In the genomic region with DNA sequence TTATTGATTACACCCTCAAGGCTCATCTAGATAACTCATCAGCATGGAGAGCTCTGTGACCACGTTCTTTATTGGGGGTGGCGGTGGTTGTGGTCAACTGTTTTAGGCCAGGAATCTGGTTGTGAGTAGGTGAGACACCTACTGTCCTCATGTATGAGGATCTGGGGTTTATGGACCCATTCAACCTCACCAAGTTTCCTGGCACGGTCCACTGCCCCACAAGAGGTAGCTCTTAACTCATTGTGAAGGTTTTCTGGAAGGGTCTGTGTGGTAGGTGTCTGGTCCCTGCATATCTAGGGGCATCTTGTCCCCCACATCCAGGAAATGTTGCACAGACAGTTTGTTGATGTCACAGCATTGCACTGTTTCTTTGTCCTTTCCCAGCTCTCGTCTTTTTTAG, we compare ENCODE assay signal across 19 mouse cellular contexts. TPM values are rescaled to one million over a fixed set of nuclear protein-coding genes. Genes with fewer than 3 reads are reported as not detected.
DNase-seq lines count a peak whose midpoint lies in the region.
"Had no signal": no experiment of that assay in that cellular context is flagged by ENCODE, and none has a peak within 500 bp of the region (broad histone marks: within the 10 kb centered on the region; RNA-seq: fewer than 3 reads in every experiment).

No protein-coding gene starts in this region.

- no peak overlapping the region for H3K4me3 ChIP-seq in heart, embryonic 10.5 days

- no peaks in the 10 kb centered on the region for H3K27me3 ChIP-seq in heart, embryonic 10.5 days (ENCODE audit: insufficient read depth, poor library complexity, severe bottlenecking)
- H3K27me3 ChIP-seq: CH12.LX, Patski had no signal

- DNase-seq in heart, adult 11 months = peak; percentile 55
- no peak for DNase-seq in heart, postnatal 36 days
- DNase-seq in heart, embryonic 10.5 days (ENCODE audit: low spot score) = peak; percentile 54
- DNase-seq in heart, adult 8-10 months (ENCODE audit: low spot score) = no peak
- DNase-seq: adrenal gland, adult 2 months; adrenal gland, adult 8-10 months; adrenal gland, postnatal 10 days; adrenal gland, postnatal 14 days; adrenal gland, postnatal 25 days; adrenal gland, postnatal 36 days; B cell, adult 2 months; cerebellum, adult 11 months; cerebellum, adult 11-12 months; cerebellum, adult 18-20 months had no signal

- intact Hi-C loops in heart, postnatal 36 days (cut with DNase I) = no loop called here

- no peak overlapping the region for H3K27ac ChIP-seq in heart, embryonic 10.5 days

- WGBS in heart, embryonic 10.5 days = 82% methylated on average over 4 of the region's 4 CpGs

- H3K36me3 ChIP-seq in heart, embryonic 10.5 days = no peaks in the 10 kb centered on the region
- H3K36me3 ChIP-seq: G1E had no signal

- no peaks in the 10 kb centered on the region for H3K9me3 ChIP-seq in heart, embryonic 10.5 days

- no peaks in the 10 kb centered on the region for H3K4me1 ChIP-seq in heart, embryonic 10.5 days

RNA-seq across cellular contexts. Expression of gene Dnah5, which starts 58.7 kb away (rescaled TPM):
- under 1 TPM in 1 of 2 experiments, not detected in 1; 0.03 TPM for total RNA-seq in heart, postnatal 36 days (2021)
- polyA plus RNA-seq in heart, embryonic 10.5 days (2016; fragmentation: Nextera tagmentation; extraction: Ambion mirVana) = 0.01 and 0.04 TPM in 2 replicates
- total RNA-seq in heart, adult 8-10 months (2022) = under 1 TPM in 2 of 4 experiments, not detected in 2; 0.03 to 0.09 TPM
- total RNA-seq: MEL had no signal
- polyA plus RNA-seq: CD4-positive, CD25-positive, alpha-beta regulatory T cell, adult 4 months; G1E had no signal

Comparison
In these comparisons a context has a peak if more than half of its experiments do, and no peak if none do; other contexts are left out.
1. DNase-seq: peak in heart, adult 11 months (single experiment) and heart, embryonic 10.5 days (single experiment); none in heart, postnatal 36 days (0 of 2) and heart, adult 8-10 months (single experiment).